Mouse (Mus musculus): ENCODE results near the gene Prr12.

Prr12 gene

DNA sequence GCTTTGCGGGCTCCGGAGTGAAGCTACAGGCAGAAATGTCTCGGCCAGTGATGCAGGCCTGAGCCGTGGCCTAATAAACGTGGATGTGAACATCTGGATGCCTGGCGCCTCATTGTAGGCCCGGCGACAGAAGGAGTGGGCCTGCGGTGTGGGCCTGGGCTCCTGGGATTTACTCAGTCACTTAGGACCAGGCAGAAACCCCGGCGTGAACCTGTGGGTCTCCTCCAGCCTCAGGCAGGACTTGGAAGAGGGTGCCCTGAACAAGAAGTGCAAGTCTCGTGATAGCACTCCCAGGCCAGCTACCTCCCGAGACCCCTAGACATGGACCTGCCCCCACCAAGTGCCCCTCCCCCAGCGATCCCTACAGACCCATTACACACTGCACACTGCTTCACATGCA lies 24.6 kb upstream of the Prr12 start:
- DNase-seq, result no peak

DNA sequence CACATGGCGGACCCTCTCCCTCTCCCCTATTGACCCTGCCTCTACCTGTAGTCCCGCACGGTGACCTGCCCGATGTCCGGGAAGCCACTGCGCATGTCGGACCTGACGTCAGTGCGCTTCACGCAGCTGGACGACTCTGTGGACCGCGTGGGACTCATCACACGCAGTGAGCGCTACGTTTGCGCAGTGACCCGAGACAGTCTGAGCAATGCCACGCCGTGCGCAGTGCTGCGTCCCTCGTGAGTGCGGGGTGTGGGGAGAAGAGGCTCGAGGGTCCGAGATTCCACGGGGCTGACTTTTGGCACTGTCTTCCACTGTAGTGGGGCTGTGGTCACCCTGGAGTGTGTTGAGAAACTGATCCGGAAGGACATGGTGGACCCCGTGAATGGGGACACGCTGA lies 23.8 kb upstream of the Prr12 start:
- DNase-seq, result no peak

DNA sequence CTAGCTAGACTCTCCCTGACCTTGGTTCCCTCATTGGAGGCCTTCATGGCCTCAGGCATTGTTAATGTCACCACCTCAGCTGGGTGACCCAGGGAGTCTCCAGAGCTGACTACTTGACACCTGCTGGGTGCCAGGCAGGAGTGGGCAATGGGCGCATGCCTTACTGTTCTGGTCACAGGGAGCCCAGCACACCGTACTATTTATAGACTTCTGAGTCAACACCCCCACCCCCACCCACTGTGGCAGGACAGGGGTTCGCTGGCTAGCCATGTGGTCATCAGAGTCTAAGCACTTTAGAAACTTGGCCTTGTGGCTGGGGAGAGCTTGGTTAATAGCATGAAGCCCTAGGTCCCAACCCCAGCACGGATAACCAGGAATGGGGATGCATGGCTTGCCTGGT lies 22.7 kb upstream of the Prr12 start:
- DNase-seq, result no peak

DNA sequence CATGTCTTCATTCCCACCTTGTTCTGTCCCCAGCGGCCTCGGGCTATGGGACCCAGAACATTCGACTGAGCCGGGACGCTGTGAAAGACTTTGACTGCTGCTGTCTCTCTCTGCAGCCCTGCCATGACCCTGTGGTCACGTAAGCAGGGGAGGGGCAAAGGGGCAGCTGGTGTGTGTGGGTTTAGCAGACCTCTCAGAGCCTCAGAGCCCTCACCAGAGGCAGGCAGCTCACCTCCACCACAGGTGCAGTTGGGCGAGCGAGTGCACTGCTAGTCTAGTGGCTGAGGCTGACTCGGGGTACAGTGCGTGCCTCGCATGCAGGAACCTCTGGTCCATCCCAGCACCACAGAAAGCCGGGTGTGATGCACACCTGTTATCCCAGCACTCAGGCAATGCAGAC lies 21.3 kb upstream of the Prr12 start:
- no peak for DNase-seq

DNA sequence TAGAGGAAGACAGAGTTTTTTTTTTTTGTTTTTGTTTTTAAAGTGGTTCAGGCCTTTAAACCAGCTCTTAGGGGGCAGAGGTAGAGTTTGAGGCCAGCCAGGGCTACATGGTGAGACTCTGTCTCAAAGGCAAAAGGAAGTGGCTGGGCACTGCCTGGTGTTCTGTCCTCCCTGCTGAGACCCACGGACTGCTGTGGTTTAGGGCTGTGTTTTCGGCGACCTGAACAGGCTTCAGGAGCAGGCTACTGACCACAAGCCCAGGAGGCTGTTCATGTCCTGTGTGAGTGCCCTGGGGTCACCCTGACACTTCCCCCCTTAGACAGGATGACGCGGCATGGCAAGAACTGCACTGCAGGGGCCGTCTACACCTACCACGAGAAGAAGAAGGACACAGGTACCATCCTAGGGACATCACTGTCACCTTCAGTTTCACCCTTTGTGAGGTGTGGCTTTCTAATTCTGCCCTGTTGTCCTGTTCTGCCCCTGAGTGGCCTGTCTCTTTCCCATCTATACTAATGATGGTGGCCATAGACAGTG lies 20.6 kb upstream of the Prr12 start:
- DNase-seq, result no peak

DNA sequence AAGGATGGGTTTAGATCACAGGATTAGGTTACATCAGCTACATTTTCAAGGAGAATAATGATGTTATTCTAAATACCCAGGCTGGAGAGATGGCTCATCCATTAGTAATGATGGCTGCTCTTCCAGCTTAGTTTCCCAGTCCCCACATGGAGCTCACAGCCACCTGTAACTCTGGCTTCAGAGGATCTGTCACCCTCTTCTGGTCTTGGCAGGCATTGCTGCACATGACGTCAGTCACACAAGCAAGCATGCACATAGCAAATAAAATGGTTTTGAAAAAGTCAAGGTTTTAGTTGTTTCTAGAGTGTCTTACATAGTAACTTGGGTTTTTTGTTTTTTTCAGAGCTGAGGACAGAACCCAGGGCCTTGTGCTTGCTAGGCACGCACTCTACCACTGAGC lies 19.5 kb upstream of the Prr12 start:
- DNase-seq, result no peak

DNA sequence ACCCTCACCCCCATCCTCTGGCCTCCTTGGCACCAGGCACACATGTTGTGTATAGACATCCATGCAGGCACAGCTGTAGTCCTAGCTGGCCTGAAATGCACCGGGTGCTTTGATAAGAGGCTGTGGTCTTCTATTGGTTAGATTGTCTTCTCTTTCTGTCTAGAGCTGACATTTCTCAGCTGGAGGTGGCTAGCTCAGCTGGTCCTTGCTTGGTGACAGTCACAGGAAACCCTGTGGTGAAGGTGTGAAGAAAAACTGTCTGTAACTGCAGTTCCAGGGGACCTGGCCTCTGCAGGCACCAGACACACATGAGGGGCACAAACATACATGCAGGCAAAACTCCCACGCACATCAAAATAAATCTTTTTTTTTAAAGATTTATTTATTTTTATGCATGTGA lies 17.0 kb upstream of the Prr12 start:
- no peak for DNase-seq

DNA sequence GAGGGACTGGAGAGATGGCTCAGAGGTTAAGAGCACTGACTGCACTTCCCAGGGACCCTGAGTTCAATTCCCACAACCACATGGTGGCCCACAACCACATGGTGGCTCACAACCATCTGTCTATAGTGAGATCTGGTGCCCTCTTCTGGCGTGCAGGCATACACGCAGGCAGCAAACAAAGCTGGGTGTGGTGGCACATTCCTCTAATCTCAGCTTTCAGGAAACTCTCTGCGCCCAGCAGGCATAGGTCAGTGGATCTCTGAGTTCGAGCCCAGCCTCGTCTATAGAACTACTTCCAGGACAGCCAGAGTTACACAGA lies 15.3 kb upstream of the Prr12 start:
- peak; percentile 37 to 50 for DNase-seq

DNA sequence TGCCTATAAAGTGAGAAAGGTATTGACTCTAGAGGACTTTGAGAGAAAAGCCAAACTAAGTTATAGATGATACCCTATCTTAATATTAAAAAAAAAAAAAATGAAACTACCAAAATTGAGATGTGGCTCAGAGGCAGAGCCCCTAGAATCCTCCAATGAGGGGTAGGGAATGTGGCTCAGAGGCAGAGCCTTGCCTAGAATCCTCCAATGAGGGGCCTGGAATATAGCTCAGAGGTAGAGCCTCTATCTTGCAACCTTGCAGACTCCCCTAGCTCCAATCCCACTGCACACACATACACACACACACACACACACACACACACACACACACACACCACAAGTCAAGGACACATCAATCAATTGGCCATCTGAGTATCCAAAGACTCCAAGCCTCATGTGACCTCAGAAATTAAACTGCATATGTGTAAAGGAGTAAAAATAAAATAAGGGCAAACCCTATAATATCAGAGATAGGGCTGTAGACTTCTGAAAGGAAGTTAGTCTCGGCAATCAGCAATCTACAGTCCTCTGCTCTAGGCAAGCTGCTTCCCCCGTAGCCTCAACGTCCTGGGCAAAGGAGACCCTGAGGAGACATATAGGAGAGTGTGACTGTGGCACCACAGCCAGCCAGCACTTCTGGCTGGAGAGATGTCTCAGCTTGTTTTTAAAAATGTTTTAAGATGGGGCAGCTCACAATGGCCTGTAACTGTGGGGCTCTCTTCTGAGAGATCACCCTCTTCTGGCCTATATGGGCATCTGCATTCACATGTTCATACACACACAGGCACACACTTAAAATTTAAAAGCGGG lies 14.7 kb upstream of the Prr12 start:
- no peak for DNase-seq

DNA sequence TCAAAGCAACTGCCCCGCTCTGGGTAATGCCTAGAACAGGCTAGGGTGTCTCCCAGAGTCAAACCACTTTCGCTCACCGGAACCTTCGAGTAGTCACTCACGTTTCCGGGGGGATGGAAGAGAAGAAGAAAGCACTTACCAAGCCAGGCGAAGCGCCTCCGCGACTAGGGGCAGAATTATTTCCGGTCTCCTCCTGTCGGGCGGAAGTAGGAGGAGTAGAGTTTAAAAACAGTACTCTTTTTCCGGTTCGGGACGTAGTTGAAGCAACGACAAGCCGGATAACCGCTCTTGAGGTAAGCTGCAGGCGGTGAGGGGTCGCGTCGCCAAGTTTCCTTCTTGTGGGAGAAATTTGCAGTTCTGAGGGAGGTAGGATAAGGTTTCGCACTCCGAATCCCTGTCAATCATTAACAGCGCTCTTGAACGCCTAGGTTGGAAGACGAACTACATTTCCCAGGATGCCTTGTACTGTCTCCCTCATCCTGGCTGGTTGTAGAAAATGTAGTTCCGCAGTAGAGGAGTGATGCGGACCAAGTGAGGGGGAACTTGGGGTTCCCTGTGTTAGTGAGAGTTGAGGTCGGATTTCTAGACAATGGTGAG lies 9.7 kb upstream of the Prr12 start, which contains the start of the genes Nosip and Prrg2:
Nosip (plus strand) TSS at position 191 of the 597 bp plus-strand sequence.
Prrg2 (minus strand) TSS at position 439 of the 597 bp plus-strand sequence.
- peak; percentile 94 to 98 for DNase-seq

DNA sequence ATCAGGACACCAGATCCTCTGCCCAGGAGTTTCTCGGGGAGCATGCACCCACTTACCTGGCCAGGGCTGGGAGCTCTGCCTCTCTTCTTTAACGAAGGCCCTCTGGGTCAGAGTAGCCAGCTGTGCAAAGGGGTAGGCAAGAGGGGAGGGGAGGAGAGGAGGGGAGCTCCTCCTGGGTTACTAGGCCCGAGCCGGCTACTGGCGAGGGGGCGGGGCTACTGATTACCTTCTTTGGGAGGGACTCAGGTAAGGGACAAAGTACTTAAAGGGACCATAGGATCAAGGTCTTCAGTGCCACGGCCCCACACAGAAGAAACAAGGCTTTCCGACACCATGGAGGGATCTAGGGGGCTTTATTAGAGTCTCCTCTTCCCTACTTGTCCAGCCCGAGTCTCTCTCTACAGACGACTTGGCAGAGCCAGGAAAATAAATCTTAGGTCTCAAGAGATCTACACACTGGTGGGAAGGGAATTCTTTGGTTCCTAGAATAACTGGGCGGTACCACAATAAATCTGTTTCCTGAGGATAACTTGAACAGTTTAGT lies 8.9 kb upstream of the Prr12 start:
- peak in 1 of 2 experiments; percentile 30 for DNase-seq

DNA sequence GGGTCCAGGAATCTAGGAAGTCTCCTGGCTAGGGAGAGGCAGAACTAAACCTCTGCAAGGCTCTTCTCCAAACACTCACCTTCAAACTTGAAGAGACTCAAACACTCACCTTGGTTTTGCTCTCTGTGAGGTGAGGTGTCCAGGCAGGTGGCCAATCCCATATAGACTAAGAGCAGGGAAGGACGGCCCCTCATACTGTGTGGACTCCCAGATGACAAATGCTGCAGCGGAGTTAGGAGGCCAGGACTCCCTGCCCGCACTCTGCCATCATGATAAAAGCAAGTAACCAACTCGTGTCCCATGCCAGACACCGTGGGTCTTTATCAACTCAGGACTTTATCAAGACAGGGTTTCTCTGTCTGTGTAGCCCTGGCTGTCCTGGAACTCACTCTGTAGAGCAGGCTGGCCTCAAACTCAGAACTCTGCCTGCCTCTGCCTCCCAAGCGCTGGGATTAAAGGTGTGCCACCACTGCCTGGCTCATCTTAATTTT lies 8.0 kb upstream of the Prr12 start:
- no peak for DNase-seq

DNA sequence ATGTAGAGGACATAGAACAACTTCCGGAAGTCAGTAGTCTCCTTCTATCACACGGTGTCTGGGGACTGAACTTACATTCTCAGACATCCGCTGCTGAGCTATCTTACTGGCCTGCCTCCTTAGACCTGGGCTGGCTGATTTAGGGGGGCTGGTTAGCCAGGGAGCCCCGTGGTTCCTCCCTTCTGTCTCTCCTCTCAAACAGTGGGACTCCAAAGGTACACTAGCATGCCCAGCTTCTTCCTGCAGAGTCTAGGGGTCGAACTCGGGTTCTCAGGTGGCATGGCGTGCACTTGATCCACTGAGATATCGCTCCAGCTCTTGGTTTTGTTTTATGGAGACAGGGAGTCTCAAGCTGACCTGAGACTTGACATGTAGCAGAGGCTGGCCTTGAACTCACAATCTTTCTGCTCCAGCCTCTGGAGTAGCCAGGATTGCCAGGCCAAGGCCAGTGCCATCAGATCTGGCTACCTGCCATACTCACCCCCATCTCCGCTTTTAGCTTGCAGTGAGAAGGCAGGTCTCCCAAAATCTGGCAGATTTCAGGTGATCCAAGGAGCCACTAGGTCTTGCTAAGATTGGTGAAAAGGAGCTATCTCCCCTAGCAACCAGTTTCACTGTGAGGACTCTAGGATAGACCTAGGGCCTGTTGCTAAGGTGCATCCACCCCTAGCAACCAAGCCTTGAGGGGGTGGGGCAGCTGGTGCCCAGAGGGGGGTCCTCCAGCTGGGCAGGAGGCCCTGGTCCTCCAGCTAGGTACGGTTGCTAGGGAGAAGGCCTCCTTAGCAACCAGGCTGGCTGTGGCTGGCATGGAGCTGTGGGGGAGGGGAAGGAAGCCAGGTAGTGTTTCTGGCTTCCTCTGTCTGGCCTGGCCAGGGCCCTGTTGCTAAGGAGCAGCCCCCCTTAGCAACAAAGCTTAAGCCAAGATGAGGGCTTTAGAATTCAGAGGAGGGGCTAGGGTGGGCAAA lies 6.2 kb upstream of the Prr12 start:
- DNase-seq, result no peak

DNA sequence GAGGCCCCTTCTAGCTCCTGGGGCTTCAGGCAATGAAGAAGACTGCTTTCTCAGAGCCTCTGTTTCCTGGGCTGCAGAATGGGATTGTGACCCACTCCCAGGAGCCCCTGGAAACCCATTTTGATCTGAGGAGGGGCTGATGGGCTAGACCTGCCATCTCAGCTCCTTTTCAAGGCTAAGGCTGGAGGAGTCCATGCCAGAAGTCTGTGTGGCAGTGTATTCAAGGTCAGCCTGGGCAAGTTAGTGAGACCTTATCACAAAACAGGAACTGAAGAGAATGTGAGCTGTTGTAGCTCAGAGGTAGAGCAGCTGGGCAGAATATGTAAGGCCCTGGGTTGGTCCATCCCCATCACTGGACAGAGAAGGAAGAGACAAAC lies 4.3 kb upstream of the Prr12 start:
- no peak for DNase-seq

DNA sequence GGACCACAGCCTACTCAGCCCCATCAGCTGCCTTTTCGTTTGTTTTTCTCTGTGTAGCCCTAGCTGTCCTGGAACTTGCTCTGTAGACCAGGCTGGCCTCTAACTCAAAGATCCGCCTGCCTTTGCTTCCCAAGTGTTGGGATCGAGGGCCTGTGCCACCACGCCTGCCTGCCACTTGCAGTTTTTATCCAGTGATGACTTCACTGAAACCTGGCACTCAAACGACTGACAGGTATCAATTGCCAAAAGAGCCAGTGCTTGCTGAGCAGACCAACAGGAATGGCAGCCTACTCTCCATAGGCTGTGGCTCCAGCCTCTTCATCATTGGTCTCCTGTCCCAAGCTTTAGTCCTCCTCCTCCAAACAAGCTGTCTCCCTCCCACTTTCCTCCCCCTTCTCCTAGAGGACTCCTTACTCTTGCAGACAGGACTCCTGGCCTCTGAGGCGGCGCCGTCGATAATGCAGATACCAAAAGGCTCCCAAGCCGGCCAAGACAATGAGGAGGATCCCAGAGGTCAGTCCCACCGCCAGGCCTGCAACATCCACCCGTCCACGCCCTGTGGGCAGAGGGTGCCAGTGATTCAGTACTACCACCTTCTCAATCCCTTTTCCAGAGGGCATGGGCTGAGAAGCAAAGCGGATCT lies 3.8 kb upstream of the Prr12 start:
- DNase-seq, result no peak

DNA sequence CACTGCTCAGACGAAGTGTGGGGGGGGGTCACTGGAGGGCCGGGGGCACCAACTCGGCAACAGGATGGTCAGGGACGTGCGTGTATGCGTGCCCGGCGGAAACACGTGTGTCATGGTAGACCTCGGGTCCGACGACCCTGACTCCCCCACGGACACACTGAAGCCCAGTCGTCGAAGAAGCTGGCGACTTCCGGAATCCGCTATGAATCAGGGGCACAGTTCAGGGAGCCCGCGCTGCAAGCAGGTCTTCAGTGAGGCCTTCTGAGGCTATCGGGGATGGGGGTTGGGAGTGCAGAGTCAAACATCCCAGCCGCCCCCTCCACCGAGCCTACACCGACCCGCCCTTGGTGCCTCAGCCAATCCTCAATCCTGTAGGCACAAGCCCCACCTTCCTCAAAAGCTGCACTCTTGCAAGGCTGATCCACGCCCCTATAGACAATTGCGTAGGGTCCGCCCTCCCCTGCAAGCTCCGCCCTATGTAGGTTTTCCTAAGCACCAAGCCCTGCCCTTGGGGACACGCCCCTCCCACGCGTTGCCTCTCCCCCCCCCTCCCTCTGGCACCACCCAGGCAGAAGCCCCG lies 1.3 kb upstream of the Prr12 start:
- DNase-seq, result peak; percentile 86 to 90

DNA sequence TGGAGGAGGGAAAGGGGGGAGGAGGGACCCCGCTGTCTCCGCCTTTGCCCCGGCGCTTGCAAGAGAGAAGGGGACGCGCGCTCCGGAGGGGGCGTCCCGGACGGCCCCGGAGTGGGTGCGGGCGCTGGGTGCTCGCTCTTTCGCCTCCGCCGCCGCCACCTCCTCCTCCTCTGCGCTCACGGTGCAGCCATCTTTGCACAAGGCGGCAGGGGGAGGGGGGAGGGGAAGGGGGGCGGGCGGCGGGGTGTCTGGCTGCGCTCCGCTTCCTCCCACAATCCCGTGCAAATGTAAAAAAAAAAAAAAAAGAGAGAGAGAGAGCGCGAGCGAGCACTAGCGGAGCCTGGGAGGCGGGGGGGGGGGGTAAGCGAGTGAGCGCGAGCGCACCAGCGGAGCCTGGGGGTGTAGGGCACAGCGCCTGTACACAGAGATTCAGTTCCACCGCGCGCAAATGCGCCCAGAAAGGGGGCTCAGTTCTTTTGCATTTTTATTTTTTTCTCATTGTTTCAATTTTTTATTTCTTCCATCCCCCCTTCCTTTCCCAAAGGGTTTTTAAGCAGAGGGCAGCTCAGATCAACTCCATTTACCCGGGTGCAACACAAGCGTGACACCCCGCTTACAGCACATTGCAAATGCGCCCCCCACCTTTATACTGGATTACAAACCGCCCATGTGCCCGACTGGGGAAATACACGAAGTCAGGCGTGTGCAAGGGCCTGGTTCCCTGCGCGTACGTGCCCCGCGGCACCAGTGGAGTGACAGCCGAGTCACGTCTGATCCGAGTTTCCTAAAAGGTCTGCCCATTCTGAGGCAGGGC lies 643 bp upstream of the Prr12 start:
- peak; percentile 66 to 67 for DNase-seq

DNA sequence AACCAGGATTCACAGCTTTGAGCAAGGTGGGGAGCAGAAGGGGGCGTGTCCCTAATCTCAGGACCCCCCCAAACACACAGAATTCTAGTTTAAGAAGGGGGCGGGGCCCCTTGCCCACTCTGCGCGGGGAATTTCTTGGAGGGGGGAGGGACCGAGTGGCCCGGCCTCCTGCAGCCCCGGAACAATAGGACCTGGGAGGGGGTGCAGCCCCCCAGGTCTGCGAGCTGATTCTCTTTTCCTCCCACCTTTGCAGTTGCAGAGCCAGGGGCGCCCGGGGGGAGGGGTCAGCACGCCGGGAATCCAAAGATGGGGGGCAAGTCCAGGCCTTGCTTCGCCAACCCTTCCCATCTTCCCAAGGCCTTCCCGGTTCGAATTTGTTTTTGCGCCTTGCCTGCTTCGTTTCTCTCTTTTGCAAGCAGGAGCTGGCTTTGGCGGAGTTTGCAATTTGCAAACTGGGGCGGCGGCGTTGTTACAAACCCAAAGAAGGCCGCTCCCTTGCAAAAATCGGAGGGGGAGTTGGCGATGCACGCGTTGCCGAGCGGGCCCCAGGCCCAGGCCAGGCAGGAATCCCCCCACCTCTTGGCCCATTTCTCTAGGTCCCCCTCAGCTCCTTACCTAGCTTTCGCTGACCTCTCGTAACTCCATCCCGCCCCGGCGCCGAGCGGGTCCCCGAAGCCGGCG lies 360 bp downstream of the Prr12 start:
- DNase-seq, result peak; percentile 45 to 47

DNA sequence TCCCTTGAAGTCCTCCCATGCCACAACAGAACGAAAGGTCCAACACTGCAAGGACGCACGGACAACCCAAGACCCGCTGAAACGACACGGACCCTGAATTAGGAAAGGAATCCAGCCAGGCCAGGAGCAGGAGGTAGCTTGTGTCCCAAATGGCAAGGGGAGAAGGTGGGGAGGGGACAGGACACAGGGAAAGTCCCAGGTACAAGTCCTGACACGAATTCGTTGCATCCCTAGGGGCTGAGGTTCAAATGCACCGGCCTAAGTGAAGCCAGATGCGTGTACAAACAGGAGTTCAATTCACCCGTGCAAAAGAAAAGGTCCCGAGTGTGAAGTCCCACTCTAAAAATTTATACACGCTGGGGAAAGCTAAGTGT lies 1.1 kb downstream of the Prr12 start:
- DNase-seq, result no peak

DNA sequence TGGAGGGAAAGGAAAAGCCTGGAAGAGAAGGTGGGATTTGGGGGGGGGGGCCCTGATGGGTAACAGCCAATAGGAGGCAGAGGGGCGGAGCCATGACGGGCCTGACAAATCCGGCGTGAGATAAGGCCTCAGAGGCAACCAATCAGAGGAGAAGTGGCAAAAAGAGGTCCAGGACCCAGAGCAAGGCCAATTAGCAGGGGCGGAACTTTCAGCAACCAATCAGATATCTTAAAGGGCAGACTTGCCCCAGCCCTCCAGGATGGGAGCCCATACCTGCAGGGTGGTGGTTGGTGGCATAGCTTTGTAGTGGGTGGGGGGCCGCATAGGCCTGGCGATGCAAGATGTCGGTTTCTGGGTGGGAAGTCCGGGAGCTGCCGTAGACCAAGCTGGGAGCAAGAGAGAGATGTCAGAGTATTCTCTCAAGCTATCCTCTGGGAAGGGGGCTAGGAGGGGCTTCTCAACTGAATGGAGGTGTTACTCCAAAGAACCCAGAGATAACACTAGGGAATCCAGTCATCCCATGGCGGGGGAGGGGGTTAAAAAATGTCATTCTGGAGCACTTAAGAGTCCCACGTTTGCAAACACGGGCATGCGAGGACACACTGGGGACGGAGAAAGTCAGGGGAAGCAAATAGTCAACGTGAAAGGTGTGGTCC lies 1.6 kb downstream of the Prr12 start:
- DNase-seq, result peak; percentile 70 to 76
